Comparison of ENCODE assay signal across 9 mouse cellular contexts in the genomic region with DNA sequence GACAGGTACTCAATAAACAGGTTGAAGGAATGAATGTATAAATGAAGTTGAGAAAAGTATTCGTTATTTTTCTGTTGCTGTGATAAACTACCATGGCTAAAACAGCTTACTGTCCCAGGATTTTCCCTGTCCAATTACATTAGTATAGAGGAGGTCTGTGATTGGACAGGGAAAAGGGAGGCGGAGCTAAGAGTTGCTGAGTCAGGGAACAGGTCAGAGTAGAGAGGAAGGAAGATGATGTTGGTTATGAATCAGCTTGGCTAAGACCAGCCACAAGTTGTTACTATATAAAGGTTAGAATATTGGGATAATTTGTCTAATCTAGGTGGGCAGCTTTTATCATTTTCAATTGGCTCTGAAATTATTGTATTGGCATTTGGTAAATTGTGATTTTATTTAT. TPM values are rescaled to one million over a fixed set of nuclear protein-coding genes. Genes with fewer than 3 reads are reported as not detected.
DNase-seq lines count a peak whose midpoint lies in the region; ATAC-seq and TF ChIP-seq lines count a peak whose summit lies in the region.
"Had no signal": no experiment of that assay in that cellular context is flagged by ENCODE, and none has a peak within 500 bp of the region (broad histone marks: within the 10 kb centered on the region; RNA-seq: fewer than 3 reads in every experiment).

No protein-coding gene starts in this region.

- H3K4me1 ChIP-seq in G1E (ENCODE audit: insufficient read depth, low read depth, low read length) = peaks cover 13% of the 10 kb centered on the region

- TF ChIP-seq CTCF in G1E (IDR thresholded peaks at IDR 0.05; ENCODE audit: low read depth, low read length) = no peak

- ATAC-seq in G1E (ENCODE audit: extremely low read depth, insufficient number of reproducible peaks, low FRiP score, poor library complexity, severe bottlenecking) = no peak

- peaks cover 16% of the 10 kb centered on the region for H3K36me3 ChIP-seq in G1E (replicated peaks)

- peak; percentile 59 for DNase-seq in kidney, adult 9 months
- no peak for DNase-seq in kidney, postnatal 14 days
- peak; percentile 26 for DNase-seq in G1E (ENCODE audit: low spot score)
- DNase-seq in c-Kit-positive CD71-positive TER-119-negative erythroid progenitor cells, embryonic 14.5 days (ENCODE audit: low read depth) = peak; percentile 57
- DNase-seq in lung, postnatal 36 days = peak; percentile 68
- no peak for DNase-seq in left cerebral cortex, adult 11 months (ENCODE audit: low spot score)
- DNase-seq in cerebellum, adult 11 months = no peak
- DNase-seq in layer of hippocampus, adult 9-10 months (ENCODE audit: low spot score) = no peak

- H3K27me3 ChIP-seq in G1E (ENCODE audit: insufficient read depth, low read length) = no peaks in the 10 kb centered on the region
- H3K27me3 ChIP-seq: midbrain, embryonic 12.5 days had no signal

- H3K4me3 ChIP-seq in G1E (ENCODE audit: low read depth, low read length) = no peak overlapping the region
- H3K4me3 ChIP-seq: midbrain, embryonic 12.5 days had no signal

- H3K9me3 ChIP-seq in G1E (replicated peaks) = no peaks in the 10 kb centered on the region
- H3K9me3 ChIP-seq: midbrain, embryonic 12.5 days had no signal

RNA-seq across cellular contexts. Expression of gene Pdia4, which starts 22.5 kb away (rescaled TPM):
- total RNA-seq in G1E (2014; fragmentation: Nextera tagmentation) (46.6 and 55.0 TPM in 2 replicates), G1E (2017) (95.8 and 96.7 TPM in 2 replicates)
- 4.0 and 5.0 TPM in 2 replicates for polyA plus RNA-seq in G1E (2012)

RNA-seq across cellular contexts. Expression of gene Zfp786, which starts 39.9 kb away (rescaled TPM):
- total RNA-seq in G1E (2014; fragmentation: Nextera tagmentation) (2.7 and 9.3 TPM in 2 replicates), G1E (2017) (0.99 and 1.1 TPM in 2 replicates)
- polyA plus RNA-seq in G1E (2012) = 0.20 and 0.26 TPM in 2 replicates

RNA-seq across cellular contexts. Expression of gene Zfp398, which starts 44.7 kb away (rescaled TPM):
- total RNA-seq in G1E (2014; fragmentation: Nextera tagmentation) (27.5 and 32.3 TPM in 2 replicates), G1E (2017) (12.6 and 15.7 TPM in 2 replicates)
- 4.1 and 4.6 TPM in 2 replicates for polyA plus RNA-seq in G1E (2012)

Comparison
In these comparisons a context has a peak if more than half of its experiments do, and no peak if none do; other contexts are left out.
1. DNase-seq: peak in kidney, adult 9 months (single experiment), G1E (single experiment), c-Kit-positive CD71-positive TER-119-negative erythroid progenitor cells, embryonic 14.5 days (single experiment) and lung, postnatal 36 days (single experiment); none in kidney, postnatal 14 days (single experiment), left cerebral cortex, adult 11 months (single experiment), cerebellum, adult 11 months (single experiment) and layer of hippocampus, adult 9-10 months (single experiment).